Mouse (Mus musculus): Measurements from ENCODE around the gene Timp3. TPM values are rescaled to one million over a fixed set of nuclear protein-coding genes. Genes with fewer than 3 reads are reported as not detected.
A peak's percentile ranks its signal among the peaks of the same experiment; 100 is the strongest.
"Not testable (repeated sequence)": the region's sequence is repeated elsewhere in the genome, so short reads cannot be mapped to it uniquely, and the experiment has no call there.

Gene Timp3
- polyA plus RNA-seq, 1 experiment from 2014 or later, result 53.9 TPM

DNA sequence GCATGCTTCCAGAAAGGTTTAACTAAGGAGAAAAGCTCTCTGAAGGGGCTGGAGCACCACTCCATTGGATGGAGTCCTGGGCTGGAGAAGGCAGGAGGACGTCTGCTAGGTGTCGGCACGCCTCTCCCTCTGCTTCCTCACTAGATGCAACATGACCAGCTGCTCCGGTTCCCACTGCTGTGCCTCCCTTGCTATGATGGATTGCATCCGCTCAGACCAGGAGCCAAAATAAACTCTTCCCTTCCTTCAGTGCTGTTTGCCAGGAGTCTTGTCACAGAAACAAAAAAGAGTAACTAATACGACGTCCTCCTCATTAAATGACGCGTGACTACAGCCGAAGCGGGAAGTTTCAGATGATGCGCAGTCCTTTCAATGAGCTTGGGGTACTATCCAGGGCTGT, 68.6 kb downstream of the Timp3 start:
- Histone ChIP-seq H3K9me3 (ENCODE audit: control insufficient read depth, low read length) (no peaks in the 10 kb centered on the region), H3K9ac (ENCODE audit: low read length) (no peak overlapping the region), H3K36me3 (ENCODE audit: control insufficient read depth, insufficient read depth, low read length) (no peaks in the 10 kb centered on the region), H3K27me3 (ENCODE audit: control insufficient read depth, insufficient read depth, low read length) (no peaks in the 10 kb centered on the region), H3K27ac (replicated peaks; ENCODE audit: low read depth, low read length) (no peak overlapping the region), H3K4me2 (ENCODE audit: low read depth, severe bottlenecking) (no peak overlapping the region), H3K4me1 (ENCODE audit: control insufficient read depth, insufficient read depth, low read length) (0 out of 2 replicates have a peak, but pooled peaks cover 11% of the 10 kb centered on the region), H3K4me3 (ENCODE audit: low read depth, low read length) (no peak overlapping the region)
- 86% methylated on average over 12 of the region's 12 CpGs for WGBS
- DNase-seq (ENCODE audit: low spot score) (no peak), ATAC-seq (ENCODE audit: insufficient number of reproducible peaks, low FRiP score, low TSS enrichment, low read depth) (no peak)

DNA sequence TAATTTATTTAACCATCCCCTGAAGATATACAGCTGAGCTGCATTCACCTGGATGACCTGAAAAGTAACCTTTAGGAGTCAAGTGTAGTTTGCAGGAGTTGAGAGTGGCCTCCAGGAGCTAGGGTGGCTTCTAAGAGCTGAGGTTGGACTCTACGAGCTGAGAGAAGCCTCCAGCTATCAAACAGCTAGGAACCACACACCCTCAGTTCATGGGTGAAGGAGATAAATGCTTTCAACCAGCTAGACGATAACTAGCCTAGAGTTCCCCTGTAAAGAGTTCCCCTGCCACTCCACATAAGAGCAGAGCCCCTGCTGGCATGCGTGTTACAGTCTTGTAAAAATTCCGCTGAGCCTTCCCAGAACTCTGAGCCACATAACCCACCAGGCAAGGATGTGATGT, 69.2 kb downstream of the Timp3 start:
- 47% methylated on average over 4 of the region's 4 CpGs for WGBS
- H3K36me3 ChIP-seq (ENCODE audit: control insufficient read depth, insufficient read depth, low read length), result no peaks in the 10 kb centered on the region
- no peak overlapping the region for H3K9ac ChIP-seq (ENCODE audit: low read length)
- DNase-seq (ENCODE audit: low spot score) (no peak), ATAC-seq (ENCODE audit: insufficient number of reproducible peaks, low FRiP score, low TSS enrichment, low read depth) (no peak)
- H3K4me1 ChIP-seq (ENCODE audit: control insufficient read depth, insufficient read depth, low read length), result 0 out of 2 replicates have a peak, but pooled peaks cover 11% of the 10 kb centered on the region
- no peaks in the 10 kb centered on the region for H3K9me3 ChIP-seq (ENCODE audit: control insufficient read depth, low read length)
- no peak overlapping the region for H3K4me3 ChIP-seq (ENCODE audit: low read depth, low read length)
- H3K27ac ChIP-seq (replicated peaks; ENCODE audit: low read depth, low read length), result no peak overlapping the region
- no peak overlapping the region for H3K4me2 ChIP-seq (ENCODE audit: low read depth, severe bottlenecking)
- no peaks in the 10 kb centered on the region for H3K27me3 ChIP-seq (ENCODE audit: control insufficient read depth, insufficient read depth, low read length)

GRCm38 (mm10) chr10:86371561-86371960, 71.4 kb downstream of the Timp3 start:
- Histone ChIP-seq H3K27ac (replicated peaks; ENCODE audit: low read depth, low read length) (no peak overlapping the region), H3K4me2 (ENCODE audit: low read depth, severe bottlenecking) (no peak overlapping the region), H3K4me1 (ENCODE audit: control insufficient read depth, insufficient read depth, low read length) (0 out of 2 replicates have a peak, but pooled peaks cover 8% of the 10 kb centered on the region), H3K4me3 (ENCODE audit: low read depth, low read length) (no peak overlapping the region), H3K9ac (ENCODE audit: low read length) (no peak overlapping the region), H3K27me3 (ENCODE audit: control insufficient read depth, insufficient read depth, low read length) (no peaks in the 10 kb centered on the region), H3K9me3 (ENCODE audit: control insufficient read depth, low read length) (no peaks in the 10 kb centered on the region), H3K36me3 (ENCODE audit: control insufficient read depth, insufficient read depth, low read length) (no peaks in the 10 kb centered on the region)
- ATAC-seq (ENCODE audit: insufficient number of reproducible peaks, low FRiP score, low TSS enrichment, low read depth) (no peak), DNase-seq (ENCODE audit: low spot score) (no peak)

DNA sequence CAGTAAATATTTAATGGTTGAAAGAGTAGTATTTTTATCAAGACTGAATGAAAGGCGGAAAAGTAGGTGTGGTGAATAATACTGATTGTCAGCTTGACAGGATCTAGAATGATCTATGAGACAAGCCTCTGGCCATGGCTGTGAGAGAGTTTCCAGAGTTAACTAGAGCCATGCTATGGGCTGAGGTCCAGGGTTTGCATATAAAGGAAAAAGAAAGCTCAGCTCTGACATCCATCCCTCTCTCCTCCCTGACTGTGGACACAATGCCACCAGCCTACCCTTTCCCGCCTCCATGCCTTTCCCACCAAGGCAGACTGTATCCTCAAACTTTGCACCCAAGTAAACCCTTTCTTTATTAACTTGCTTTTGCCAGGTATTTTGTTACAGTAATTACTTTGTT, 73.9 kb downstream of the Timp3 start:
- Histone ChIP-seq H3K9ac (ENCODE audit: low read length) (no peak overlapping the region), H3K9me3 (ENCODE audit: control insufficient read depth, low read length) (no peaks in the 10 kb centered on the region), H3K4me3 (ENCODE audit: low read depth, low read length) (no peak overlapping the region), H3K27ac (replicated peaks; ENCODE audit: low read depth, low read length) (no peak overlapping the region), H3K4me2 (ENCODE audit: low read depth, severe bottlenecking) (no peak overlapping the region), H3K27me3 (ENCODE audit: control insufficient read depth, insufficient read depth, low read length) (no peaks in the 10 kb centered on the region), H3K36me3 (ENCODE audit: control insufficient read depth, insufficient read depth, low read length) (no peaks in the 10 kb centered on the region), H3K4me1 (ENCODE audit: control insufficient read depth, insufficient read depth, low read length) (0 out of 2 replicates have a peak, but pooled peaks cover 3% of the 10 kb centered on the region)
- DNase-seq (ENCODE audit: low spot score), result no peak
- WGBS, result 89% methylated on average over 2 of the region's 2 CpGs
- no peak for ATAC-seq (ENCODE audit: insufficient number of reproducible peaks, low FRiP score, low TSS enrichment, low read depth)

GRCm38 (mm10) chr10:86375903-86376302, 75.7 kb downstream of the Timp3 start:
- H3K4me3 ChIP-seq (ENCODE audit: low read depth, low read length), result no peak overlapping the region
- no peak for ATAC-seq (ENCODE audit: insufficient number of reproducible peaks, low FRiP score, low TSS enrichment, low read depth)
- no peak overlapping the region for H3K4me2 ChIP-seq (ENCODE audit: low read depth, severe bottlenecking)
- no peak for DNase-seq (ENCODE audit: low spot score)
- H3K36me3 ChIP-seq (ENCODE audit: control insufficient read depth, insufficient read depth, low read length), result no peaks in the 10 kb centered on the region
- H3K4me1 ChIP-seq (ENCODE audit: control insufficient read depth, insufficient read depth, low read length), result no peaks in the 10 kb centered on the region
- no peaks in the 10 kb centered on the region for H3K9me3 ChIP-seq (ENCODE audit: control insufficient read depth, low read length)
- no peak overlapping the region for H3K9ac ChIP-seq (ENCODE audit: low read length)
- 73% methylated on average over 11 of the region's 11 CpGs for WGBS
- H3K27ac ChIP-seq (replicated peaks; ENCODE audit: low read depth, low read length), result no peak overlapping the region
- H3K27me3 ChIP-seq (ENCODE audit: control insufficient read depth, insufficient read depth, low read length), result no peaks in the 10 kb centered on the region

DNA sequence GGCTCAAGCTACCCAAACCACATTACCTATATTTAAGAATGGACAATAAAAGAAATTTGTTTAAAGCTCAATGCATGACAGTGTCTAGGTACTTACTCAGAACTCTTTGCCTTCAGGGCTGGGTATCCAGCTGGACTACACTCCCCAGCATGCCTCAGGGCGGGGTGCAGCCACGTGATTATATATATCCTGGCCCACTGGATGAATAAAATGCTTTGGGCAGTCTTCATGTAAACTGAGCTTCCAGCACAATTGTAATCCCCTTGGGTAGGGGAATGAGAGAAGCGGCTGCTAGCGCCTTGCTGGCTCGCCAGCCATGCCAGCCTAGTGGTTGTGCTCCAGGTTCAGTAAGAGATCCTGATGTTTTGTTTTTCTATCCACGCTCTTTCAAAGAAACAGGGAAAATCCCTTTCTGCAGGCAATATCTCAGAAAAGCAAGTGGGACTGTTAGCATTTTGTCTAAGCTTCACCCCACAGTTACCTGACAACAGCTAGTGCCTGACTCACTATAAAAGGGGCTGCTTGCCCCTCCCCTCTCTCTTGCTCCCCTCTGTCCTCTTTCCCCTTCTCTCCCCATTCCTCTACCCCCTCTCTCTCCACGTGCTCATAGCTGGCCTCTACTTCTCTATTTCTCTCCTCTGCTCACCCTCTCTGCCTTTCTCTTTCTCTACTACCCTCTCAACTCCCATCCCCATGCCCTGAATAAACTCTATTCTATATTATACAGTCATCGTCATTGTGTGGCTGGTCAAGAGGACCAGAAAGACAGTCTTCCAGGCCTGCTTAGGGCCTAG, 76.4 kb downstream of the Timp3 start:
- Histone ChIP-seq H3K27ac (replicated peaks; ENCODE audit: low read depth, low read length) (no peak overlapping the region), H3K27me3 (ENCODE audit: control insufficient read depth, insufficient read depth, low read length) (no peaks in the 10 kb centered on the region), H3K4me2 (ENCODE audit: low read depth, severe bottlenecking) (no peak overlapping the region), H3K4me3 (ENCODE audit: low read depth, low read length) (no peak overlapping the region), H3K36me3 (ENCODE audit: control insufficient read depth, insufficient read depth, low read length) (no peaks in the 10 kb centered on the region), H3K9me3 (ENCODE audit: control insufficient read depth, low read length) (no peaks in the 10 kb centered on the region), H3K9ac (ENCODE audit: low read length) (no peak overlapping the region), H3K4me1 (ENCODE audit: control insufficient read depth, insufficient read depth, low read length) (0 out of 2 replicates have a peak, but pooled peaks cover 2% of the 10 kb centered on the region)
- 76% methylated on average over 8 of the region's 8 CpGs for WGBS
- peak; percentile 58; the same call in 1 of the 2 replicates for ATAC-seq (ENCODE audit: insufficient number of reproducible peaks, low FRiP score, low TSS enrichment, low read depth)
- DNase-seq (ENCODE audit: low spot score), result no peak

DNA sequence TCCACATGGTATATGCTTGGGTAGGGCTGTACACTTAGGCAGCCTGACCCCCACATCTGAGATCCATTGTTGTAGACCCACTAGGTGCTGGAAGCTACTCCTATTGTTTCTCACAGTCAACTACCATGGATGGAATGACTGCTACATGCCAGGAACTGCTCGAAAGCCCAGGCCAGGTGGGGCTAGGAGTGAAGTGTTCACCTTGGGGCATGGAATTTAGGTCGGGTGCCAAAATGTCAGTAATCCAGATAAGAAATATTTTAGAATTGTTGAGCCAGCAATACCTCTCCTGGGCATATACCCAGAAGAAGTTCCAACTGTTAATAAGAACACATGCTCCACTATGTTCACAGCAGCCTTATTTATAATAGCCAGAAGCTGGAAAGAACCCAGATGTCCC, 78.6 kb downstream of the Timp3 start:
- not testable (repeated sequence) for H3K27ac ChIP-seq (replicated peaks; ENCODE audit: low read depth, low read length); H3K36me3 ChIP-seq (ENCODE audit: control insufficient read depth, insufficient read depth, low read length); H3K4me1 ChIP-seq (ENCODE audit: control insufficient read depth, insufficient read depth, low read length); H3K9me3 ChIP-seq (ENCODE audit: control insufficient read depth, low read length); H3K9ac ChIP-seq (ENCODE audit: low read length); H3K27me3 ChIP-seq (ENCODE audit: control insufficient read depth, insufficient read depth, low read length); DNase-seq (ENCODE audit: low spot score); ATAC-seq (ENCODE audit: insufficient number of reproducible peaks, low FRiP score, low TSS enrichment, low read depth); H3K4me3 ChIP-seq (ENCODE audit: low read depth, low read length); H3K4me2 ChIP-seq (ENCODE audit: low read depth, severe bottlenecking)
- 85% methylated on average over 2 of the region's 2 CpGs for WGBS

DNA sequence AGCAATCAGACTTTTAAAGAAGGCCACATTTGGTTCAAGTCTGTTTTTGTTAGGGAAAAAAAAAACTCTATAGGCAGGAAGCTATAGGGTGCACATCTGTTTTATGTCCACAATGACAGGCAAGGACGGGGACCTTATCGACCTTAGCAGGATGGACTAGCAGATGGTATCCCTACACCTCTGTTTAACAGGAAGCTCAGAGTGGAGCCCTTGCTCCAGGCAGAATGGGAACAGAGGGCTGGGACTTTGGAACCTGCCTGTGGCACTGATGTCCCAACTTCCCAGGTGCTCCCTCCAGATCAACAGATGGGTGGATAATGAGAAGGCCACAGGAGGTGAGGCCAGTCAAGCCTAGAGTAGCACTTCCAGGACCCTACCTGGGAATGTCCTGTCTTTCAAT, 80.5 kb downstream of the Timp3 start:
- Histone ChIP-seq H3K4me1 (ENCODE audit: control insufficient read depth, insufficient read depth, low read length) (0 out of 2 replicates have a peak, but pooled peaks cover 4% of the 10 kb centered on the region), H3K9me3 (ENCODE audit: control insufficient read depth, low read length) (no peaks in the 10 kb centered on the region), H3K4me2 (ENCODE audit: low read depth, severe bottlenecking) (no peak overlapping the region), H3K4me3 (ENCODE audit: low read depth, low read length) (no peak overlapping the region), H3K27me3 (ENCODE audit: control insufficient read depth, insufficient read depth, low read length) (no peaks in the 10 kb centered on the region), H3K36me3 (ENCODE audit: control insufficient read depth, insufficient read depth, low read length) (no peaks in the 10 kb centered on the region), H3K9ac (ENCODE audit: low read length) (no peak overlapping the region), H3K27ac (replicated peaks; ENCODE audit: low read depth, low read length) (no peak overlapping the region)
- WGBS, result 21% methylated on average over 2 of the region's 2 CpGs
- DNase-seq (ENCODE audit: low spot score), result no peak
- no peak for ATAC-seq (ENCODE audit: insufficient number of reproducible peaks, low FRiP score, low TSS enrichment, low read depth)
